Mouse (Mus musculus): ENCODE results near the gene Noct. TPM values are rescaled to one million over a fixed set of nuclear protein-coding genes. Genes with fewer than 3 reads are reported as not detected.

Gene Noct
- total RNA-seq, 1 experiment: 53.4 TPM

GRCm38 (mm10) chr3:51194075-51194474 lies 30.2 kb upstream of the Noct start:
- Histone ChIP-seq H3K27ac (ENCODE audit: insufficient read depth, low read depth, low read length, poor library complexity, severe bottlenecking) (no peak overlapping the region), H3K36me3 (ENCODE audit: control insufficient read depth, insufficient read depth, low read length, poor library complexity, severe bottlenecking) (no peaks in the 10 kb centered on the region), H3K4me1 (ENCODE audit: control insufficient read depth in 2 of 2, insufficient read depth in 2 of 2, low read length in 2 of 2, poor library complexity in 1 of 2) (peaks cover under 1 to 5% of the 10 kb centered on the region in 2 experiments; a peak in 3 of 4 replicates), H3K4me3 (ENCODE audit: insufficient read depth in 1 of 2, low read depth in 1 of 2, low read length in 2 of 2, poor library complexity in 1 of 2, severe bottlenecking in 1 of 2) (no peak overlapping the region), H3K9me3 (ENCODE audit: control insufficient read depth, insufficient read depth, low read depth, low read length) (no peaks in the 10 kb centered on the region), H3K9ac (ENCODE audit: insufficient read depth, low read depth, low read length, poor library complexity, severe bottlenecking) (no peak overlapping the region)
- in situ Hi-C loops (cut with MboI; ENCODE audit: low sequenced_read_pairs in 2 of 2, unreplicated experiment in 2 of 2): no loop called here
- TF ChIP-seq CHD2 (IDR thresholded peaks at IDR 0.05; ENCODE audit: low read depth, low read length): no peak
- no peak for TF ChIP-seq MAFK (IDR thresholded peaks at IDR 0.05; ENCODE audit: insufficient read depth, low read depth, low read length)
- DNase-seq (ENCODE audit: low read depth, low spot score): no peak

- Histone ChIP-seq H3K27ac (ENCODE audit: insufficient read depth, low read depth, low read length, poor library complexity, severe bottlenecking) (no peak overlapping the region), H3K36me3 (ENCODE audit: control insufficient read depth, insufficient read depth, low read length, poor library complexity, severe bottlenecking) (no peaks in the 10 kb centered on the region), H3K9ac (ENCODE audit: insufficient read depth, low read depth, low read length, poor library complexity, severe bottlenecking) (peak overlapping the region; percentile 26; the same call in 1 of the 2 replicates), H3K4me1 (ENCODE audit: control insufficient read depth in 2 of 2, insufficient read depth in 2 of 2, low read length in 2 of 2, poor library complexity in 1 of 2) (peaks cover 2 to 5% of the 10 kb centered on the region in 2 experiments; a peak in 3 of 4 replicates), H3K9me3 (ENCODE audit: control insufficient read depth, insufficient read depth, low read depth, low read length) (no peaks in the 10 kb centered on the region), H3K4me3 (ENCODE audit: insufficient read depth in 1 of 2, low read depth in 1 of 2, low read length in 2 of 2, poor library complexity in 1 of 2, severe bottlenecking in 1 of 2) (peak overlapping the region; percentile 20 to 70)
- TF ChIP-seq ZNF384 (IDR thresholded peaks at IDR 0.05; ENCODE audit: low read depth, low read length): no peak
- no peak for TF ChIP-seq MAFK (IDR thresholded peaks at IDR 0.05; ENCODE audit: insufficient read depth, low read depth, low read length)
- no peak for TF ChIP-seq ZC3H11A (IDR thresholded peaks at IDR 0.05; ENCODE audit: borderline replicate concordance, low read depth, low read length)
- TF ChIP-seq CHD2 (IDR thresholded peaks at IDR 0.05; ENCODE audit: low read depth, low read length): no peak
- TF ChIP-seq HCFC1 (IDR thresholded peaks at IDR 0.05; ENCODE audit: borderline replicate concordance, insufficient read depth, low read length): no peak
- in situ Hi-C loops (cut with MboI; ENCODE audit: low sequenced_read_pairs in 2 of 2, unreplicated experiment in 2 of 2): no loop called here
- DNase-seq (ENCODE audit: low read depth, low spot score): no peak
These were observed 28.9 kb upstream of the Noct start for GRCm38 (mm10) chr3:51195321-51195720.

- H3K36me3 ChIP-seq (ENCODE audit: control insufficient read depth, insufficient read depth, low read length, poor library complexity, severe bottlenecking): no peaks in the 10 kb centered on the region
- peak; percentile 42 for DNase-seq (ENCODE audit: low read depth, low spot score)
- H3K4me3 ChIP-seq (ENCODE audit: insufficient read depth in 1 of 2, low read depth in 1 of 2, low read length in 2 of 2, poor library complexity in 1 of 2, severe bottlenecking in 1 of 2): peak overlapping the region; percentile 68 to 70
- H3K4me1 ChIP-seq (ENCODE audit: control insufficient read depth in 2 of 2, insufficient read depth in 2 of 2, low read length in 2 of 2, poor library complexity in 1 of 2): peaks cover 2 to 5% of the 10 kb centered on the region in 2 experiments; a peak in 3 of 4 replicates
- H3K9me3 ChIP-seq (ENCODE audit: control insufficient read depth, insufficient read depth, low read depth, low read length): no peaks in the 10 kb centered on the region
- no peak for TF ChIP-seq MAFK (IDR thresholded peaks at IDR 0.05; ENCODE audit: insufficient read depth, low read depth, low read length)
- TF ChIP-seq CHD2 (IDR thresholded peaks at IDR 0.05; ENCODE audit: low read depth, low read length): peak; percentile 76; the same call in 1 of the 2 replicates
- no peak for TF ChIP-seq ZC3H11A (IDR thresholded peaks at IDR 0.05; ENCODE audit: borderline replicate concordance, low read depth, low read length)
- no peak for TF ChIP-seq ZNF384 (IDR thresholded peaks at IDR 0.05; ENCODE audit: low read depth, low read length)
- TF ChIP-seq HCFC1 (IDR thresholded peaks at IDR 0.05; ENCODE audit: borderline replicate concordance, insufficient read depth, low read length): no peak
- H3K27ac ChIP-seq (ENCODE audit: insufficient read depth, low read depth, low read length, poor library complexity, severe bottlenecking): no peak overlapping the region; the same call in 1 of the 2 replicates
- in situ Hi-C loops (cut with MboI; ENCODE audit: low sequenced_read_pairs in 2 of 2, unreplicated experiment in 2 of 2): no loop called here
- H3K9ac ChIP-seq (ENCODE audit: insufficient read depth, low read depth, low read length, poor library complexity, severe bottlenecking): peak overlapping the region; percentile 64
These were observed 28.5 kb upstream of the Noct start for GRCm38 (mm10) chr3:51195736-51196135.

GRCm38 (mm10) chr3:51196724-51197111 lies 27.5 kb upstream of the Noct start:
- Histone ChIP-seq H3K9me3 (ENCODE audit: control insufficient read depth, insufficient read depth, low read depth, low read length) (no peaks in the 10 kb centered on the region), H3K36me3 (ENCODE audit: control insufficient read depth, insufficient read depth, low read length, poor library complexity, severe bottlenecking) (no peaks in the 10 kb centered on the region), H3K4me1 (ENCODE audit: control insufficient read depth in 2 of 2, insufficient read depth in 2 of 2, low read length in 2 of 2, poor library complexity in 1 of 2) (peaks cover 2 to 9% of the 10 kb centered on the region in 2 experiments; a peak in 3 of 4 replicates), H3K27ac (ENCODE audit: insufficient read depth, low read depth, low read length, poor library complexity, severe bottlenecking) (no peak overlapping the region), H3K4me3 (ENCODE audit: insufficient read depth in 1 of 2, low read depth in 1 of 2, low read length in 2 of 2, poor library complexity in 1 of 2, severe bottlenecking in 1 of 2) (peak overlapping the region; percentile 2 to 68; a peak in 2 of 4 replicates), H3K9ac (ENCODE audit: insufficient read depth, low read depth, low read length, poor library complexity, severe bottlenecking) (peak overlapping the region; percentile 43; the same call in 1 of the 2 replicates)
- no peak for DNase-seq (ENCODE audit: low read depth, low spot score)
- in situ Hi-C loops (cut with MboI; ENCODE audit: low sequenced_read_pairs in 2 of 2, unreplicated experiment in 2 of 2): no loop called here
- TF ChIP-seq ZC3H11A (IDR thresholded peaks at IDR 0.05; ENCODE audit: borderline replicate concordance, low read depth, low read length) (no peak), HCFC1 (IDR thresholded peaks at IDR 0.05; ENCODE audit: borderline replicate concordance, insufficient read depth, low read length) (no peak), CHD2 (IDR thresholded peaks at IDR 0.05; ENCODE audit: low read depth, low read length) (no peak), ZNF384 (IDR thresholded peaks at IDR 0.05; ENCODE audit: low read depth, low read length) (no peak), MAFK (IDR thresholded peaks at IDR 0.05; ENCODE audit: insufficient read depth, low read depth, low read length) (no peak)
